In the genomic region with DNA sequence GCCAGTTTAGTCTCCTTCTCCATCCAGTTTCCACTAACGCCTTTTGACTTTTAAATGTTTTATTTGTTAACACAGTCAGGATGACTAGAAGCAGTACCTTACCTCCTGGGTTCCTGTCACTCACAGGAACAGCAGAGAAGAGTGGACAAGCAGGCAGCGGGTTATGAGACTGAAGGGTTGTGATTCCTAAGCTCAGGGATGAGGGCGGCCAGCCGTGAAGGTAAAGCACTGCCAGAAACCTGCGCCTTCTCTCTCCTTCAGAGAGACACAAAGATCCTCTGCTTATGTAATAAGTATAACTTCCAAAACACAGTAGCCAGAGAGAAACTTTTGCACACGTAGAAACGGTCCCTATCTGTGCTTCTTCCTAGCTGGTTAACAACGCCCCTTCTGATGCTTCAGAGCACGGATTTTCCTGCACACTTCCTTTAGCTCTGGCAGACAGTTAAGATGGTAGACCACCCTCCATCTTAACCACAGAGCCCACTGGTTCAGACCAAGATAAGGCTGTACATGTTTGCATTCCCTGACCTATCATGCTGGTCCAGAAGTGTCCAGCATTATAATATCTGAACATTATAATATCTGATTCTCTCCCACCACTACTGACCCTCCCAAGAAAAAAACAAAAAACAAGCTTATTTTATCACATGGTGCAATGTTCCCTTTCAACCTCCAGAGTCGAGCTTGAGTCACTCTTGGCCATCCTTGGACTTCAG, we compare ENCODE assay signal across 21 mouse cellular contexts. TPM values are rescaled to one million over a fixed set of nuclear protein-coding genes. Genes with fewer than 3 reads are reported as not detected.
DNase-seq lines count a peak whose midpoint lies in the region; ATAC-seq and TF ChIP-seq lines count a peak whose summit lies in the region.
"Had no signal": no experiment of that assay in that cellular context is flagged by ENCODE, and none has a peak within 500 bp of the region (broad histone marks: within the 10 kb centered on the region; RNA-seq: fewer than 3 reads in every experiment).

No protein-coding gene starts in this region.

- no peaks in the 10 kb centered on the region for H3K9me3 ChIP-seq in heart, embryonic 11.5 days (replicated peaks; ENCODE audit: control insufficient read depth, low read length)
- H3K9me3 ChIP-seq in kidney, embryonic 14.5 days (ENCODE audit: control insufficient read depth, low read length), result no peaks in the 10 kb centered on the region
- H3K9me3 ChIP-seq: embryonic facial prominence, embryonic 13.5 days; forebrain, embryonic 15.5 days; hindbrain, embryonic 13.5 days; intestine, embryonic 15.5 days; midbrain, embryonic 15.5 days; neural tube, embryonic 15.5 days had no signal

- H3K27ac ChIP-seq in heart, embryonic 11.5 days (ENCODE audit: low read depth, low read length), result peak overlapping the region; percentile 62; the same call in 1 of the 2 replicates
- no peak overlapping the region for H3K27ac ChIP-seq in heart, adult 2 months
- peak overlapping the region; percentile 53; the same call in 1 of the 2 replicates for H3K27ac ChIP-seq in kidney, embryonic 14.5 days (ENCODE audit: low read depth, low read length)
- H3K27ac ChIP-seq: forebrain, embryonic 15.5 days; hindbrain, embryonic 13.5 days; intestine, embryonic 15.5 days; midbrain, embryonic 15.5 days; neural tube, embryonic 15.5 days had no signal

- H3K4me3 ChIP-seq in heart, embryonic 11.5 days (ENCODE audit: low read depth, low read length), result no peak overlapping the region
- no peak overlapping the region for H3K4me3 ChIP-seq in heart, adult 2 months
- H3K4me3 ChIP-seq in kidney, embryonic 14.5 days (ENCODE audit: low read length), result no peak overlapping the region
- H3K4me3 ChIP-seq: embryonic facial prominence, embryonic 13.5 days; forebrain, embryonic 15.5 days; hindbrain, embryonic 13.5 days; intestine, embryonic 15.5 days; midbrain, embryonic 15.5 days; neural tube, embryonic 15.5 days had no signal

- no peak for TF ChIP-seq POLR2A in heart, adult 2 months (IDR thresholded peaks at IDR 0.05; ENCODE audit: insufficient read depth, low read depth, low read length)

- ATAC-seq in heart, embryonic 11.5 days (replicated peaks; ENCODE audit: insufficient number of reproducible peaks, low FRiP score, low TSS enrichment), result no peak
- no peak for ATAC-seq in kidney, embryonic 14.5 days (ENCODE audit: low FRiP score, low TSS enrichment)
- ATAC-seq: forebrain, embryonic 15.5 days; intestine, embryonic 15.5 days; midbrain, embryonic 15.5 days had no signal

- WGBS in heart, embryonic 11.5 days (ENCODE audit: insufficient replicate concordance), result 72% methylated on average over 10 of the region's 10 CpGs
- 78% methylated on average over 10 of the region's 10 CpGs for WGBS in heart, adult 2 months
- WGBS in kidney, embryonic 14.5 days, result 61% methylated on average over 10 of the region's 10 CpGs

- H3K9ac ChIP-seq in heart, embryonic 11.5 days (ENCODE audit: low read depth, low read length), result no peak overlapping the region
- no peak overlapping the region for H3K9ac ChIP-seq in heart, adult 2 months (ENCODE audit: low read depth, low read length)
- peak overlapping the region; percentile 1; the same call in 1 of the 2 replicates for H3K9ac ChIP-seq in kidney, embryonic 14.5 days (ENCODE audit: low read depth, low read length)
- H3K9ac ChIP-seq: forebrain, embryonic 15.5 days; intestine, embryonic 15.5 days; midbrain, embryonic 15.5 days had no signal

- H3K4me2 ChIP-seq in heart, embryonic 11.5 days, result no peak overlapping the region
- no peak overlapping the region for H3K4me2 ChIP-seq in kidney, embryonic 14.5 days (replicated peaks; ENCODE audit: low read depth, low read length)
- H3K4me2 ChIP-seq: midbrain, embryonic 15.5 days; neural tube, embryonic 15.5 days had no signal

- DNase-seq in heart, adult 2 months, result no peak
- DNase-seq in kidney, adult 18-20 months, result peak; percentile 28
- DNase-seq in kidney, postnatal 14 days, result no peak
- no peak for DNase-seq in right cerebral cortex, postnatal 4 days
- no peak for DNase-seq in embryo, embryonic 9.5 days (ENCODE audit: extremely low spot score)
- DNase-seq: cerebellum, adult 18-20 months; gastrocnemius, postnatal 25 days; liver; lung, adult 18-20 months; spleen, adult 18-20 months; thymus, postnatal 36 days had no signal

- TF ChIP-seq EP300 in heart, adult 2 months (IDR thresholded peaks at IDR 0.05; ENCODE audit: insufficient read depth, low read depth, low read length), result no peak

- no peaks in the 10 kb centered on the region for H3K79me2 ChIP-seq in heart, adult 2 months (replicated peaks; ENCODE audit: control insufficient read depth, insufficient read depth, low read length)

- H3K36me3 ChIP-seq in heart, embryonic 11.5 days (ENCODE audit: control insufficient read depth, insufficient read depth, low read length), result no peaks in the 10 kb centered on the region
- no peaks in the 10 kb centered on the region for H3K36me3 ChIP-seq in heart, adult 2 months (ENCODE audit: control insufficient read depth, insufficient read depth, low read length)
- no peaks in the 10 kb centered on the region for H3K36me3 ChIP-seq in kidney, embryonic 14.5 days (ENCODE audit: control insufficient read depth, insufficient read depth, low read length)
- H3K36me3 ChIP-seq: embryonic facial prominence, embryonic 13.5 days; intestine, embryonic 15.5 days had no signal

- intact Hi-C loops in heart, adult 2 months (cut with DNase I), result no loop called here

- TF ChIP-seq CTCF in heart, adult 2 months (IDR thresholded peaks at IDR 0.05), result no peak

- no peaks in the 10 kb centered on the region for H3K27me3 ChIP-seq in heart, embryonic 11.5 days (ENCODE audit: control insufficient read depth, insufficient read depth, low read length)
- no peaks in the 10 kb centered on the region for H3K27me3 ChIP-seq in heart, adult 2 months (ENCODE audit: control insufficient read depth, insufficient read depth, low read length)
- no peaks in the 10 kb centered on the region for H3K27me3 ChIP-seq in kidney, embryonic 14.5 days (ENCODE audit: control insufficient read depth, insufficient read depth, low read length)
- H3K27me3 ChIP-seq: CH12.LX; embryonic facial prominence, embryonic 13.5 days; forebrain, embryonic 15.5 days; hindbrain, embryonic 13.5 days; intestine, embryonic 15.5 days; midbrain, embryonic 15.5 days; neural tube, embryonic 15.5 days had no signal

- H3K4me1 ChIP-seq in heart, embryonic 11.5 days (ENCODE audit: control insufficient read depth, insufficient read depth, low read length), result peaks cover 30% of the 10 kb centered on the region
- peaks cover 9% of the 10 kb centered on the region for H3K4me1 ChIP-seq in heart, adult 2 months (ENCODE audit: control insufficient read depth, insufficient read depth, low read length)
- H3K4me1 ChIP-seq in kidney, embryonic 14.5 days (ENCODE audit: control insufficient read depth, insufficient read depth, low read length), result peaks cover 24% of the 10 kb centered on the region

RNA-seq across cellular contexts. Expression of gene Ppcdc, which starts 1.9 kb away (rescaled TPM):
- polyA plus RNA-seq in heart, embryonic 11.5 days (2014; fragmentation: Nextera tagmentation; extraction: Ambion mirVana), result 18.7 and 21.8 TPM in 2 replicates
- 1 to 10 TPM; 7.3 to 7.6 TPM for total RNA-seq in heart, adult 2 months (2021)
- 16.9 and 22.9 TPM in 2 replicates for polyA plus RNA-seq in heart, adult 2 months (2012; rRNA removed)
- 22.9 and 30.4 TPM in 2 replicates for polyA plus RNA-seq in kidney, embryonic 14.5 days (2014; fragmentation: Nextera tagmentation; extraction: Ambion mirVana)

RNA-seq across cellular contexts. Expression of gene Scamp5, which starts 29.8 kb away (rescaled TPM):
- polyA plus RNA-seq in heart, embryonic 11.5 days (2014; fragmentation: Nextera tagmentation; extraction: Ambion mirVana), result 5.8 and 7.9 TPM in 2 replicates
- total RNA-seq in heart, adult 2 months (2021), result 1 to 10 TPM; 3.9 to 4.9 TPM
- 15.9 and 21.4 TPM in 2 replicates for polyA plus RNA-seq in heart, adult 2 months (2012; rRNA removed)
- polyA plus RNA-seq in kidney, embryonic 14.5 days (2014; fragmentation: Nextera tagmentation; extraction: Ambion mirVana), result 7.3 and 9.0 TPM in 2 replicates
- total RNA-seq: megakaryocyte-erythroid progenitor cell, adult 5-6 weeks had no signal
